Mouse (Mus musculus) kidney, embryonic 14.5 days (tissue): ENCODE measurements around the gene Ccdc117. TPM values are rescaled to one million over a fixed set of nuclear protein-coding genes. Genes with fewer than 3 reads are reported as not detected.

Experiments used
- ATAC-seq: fragments of 200-750 bp; cut with Nextera tagmentation; 2 replicates; pipeline ENCODE4 v1.8.0; 2017; ENCODE audit warnings: moderate number of reproducible peaks, mild to moderate bottlenecking, moderate TSS enrichment, moderate library complexity; ENCODE audit not compliant: low FRiP score, low TSS enrichment
- H3K27ac ChIP-seq: fragments of 300-500 bp; sonication (generic); 2 replicates; pipeline ENCODE4 v1.5.1; 2014; ENCODE audit warnings: low read depth, mild to moderate bottlenecking, low read length, moderate library complexity, mixed read lengths
- H3K27me3 ChIP-seq: fragments of 300-500 bp; sonication (generic); 2 replicates; pipeline ENCODE4 v1.6.1; 2014; ENCODE audit warnings: mild to moderate bottlenecking, low read length; ENCODE audit not compliant: control insufficient read depth, insufficient read depth
- H3K36me3 ChIP-seq: fragments of 300-500 bp; sonication (generic); 2 replicates; pipeline ENCODE4 v1.6.1; 2014; ENCODE audit warnings: low read length, mixed read lengths; ENCODE audit not compliant: control insufficient read depth, insufficient read depth
- H3K4me1 ChIP-seq: fragments of 300-500 bp; sonication (generic); 2 replicates; pipeline ENCODE4 v1.6.1; 2014; ENCODE audit warnings: low read length, mixed read lengths; ENCODE audit not compliant: control insufficient read depth, insufficient read depth
- H3K4me2 ChIP-seq: fragments of 300-500 bp; sonication (generic); replicated peaks from 2 replicates; pipeline ENCODE4 v1.6.1; 2014; ENCODE audit warnings: low read depth, mild to moderate bottlenecking, low read length
- H3K4me3 ChIP-seq: fragments of 300-500 bp; sonication (generic); 2 replicates; pipeline ENCODE4 v1.5.1; 2014; ENCODE audit warnings: mild to moderate bottlenecking, low read length
- H3K9ac ChIP-seq: fragments of 300-500 bp; sonication (generic); 2 replicates; pipeline ENCODE4 v1.6.1; 2014; ENCODE audit warnings: low read depth, mild to moderate bottlenecking, low read length, moderate library complexity
- H3K9me3 ChIP-seq: fragments of 300-500 bp; sonication (generic); 2 replicates; pipeline ENCODE4 v1.6.1; 2016; ENCODE audit warnings: low read length; ENCODE audit not compliant: control insufficient read depth
- WGBS: fragments of 180-500 bp; shearing (Covaris S2); extraction: QIAGEN DNeasy Blood & Tissue Kit; methylation state at CpG from one replicate; pipeline ENCODE4 v1.1.7; 2014; 5-methylcytosine and 5-hydroxymethylcytosine counted together
- polyA plus RNA-seq: library from polyadenylated mRNA; unstranded; fragments of >200 nt; fragmentation: Nextera tagmentation; extraction: Ambion mirVana; gene quantifications from 2 replicates; pipeline ENCODE4 v1.2.1, GENCODE M21; 2014

The Ccdc117 gene
- 11.1 and 21.3 TPM in 2 replicates for polyA plus RNA-seq

DNA sequence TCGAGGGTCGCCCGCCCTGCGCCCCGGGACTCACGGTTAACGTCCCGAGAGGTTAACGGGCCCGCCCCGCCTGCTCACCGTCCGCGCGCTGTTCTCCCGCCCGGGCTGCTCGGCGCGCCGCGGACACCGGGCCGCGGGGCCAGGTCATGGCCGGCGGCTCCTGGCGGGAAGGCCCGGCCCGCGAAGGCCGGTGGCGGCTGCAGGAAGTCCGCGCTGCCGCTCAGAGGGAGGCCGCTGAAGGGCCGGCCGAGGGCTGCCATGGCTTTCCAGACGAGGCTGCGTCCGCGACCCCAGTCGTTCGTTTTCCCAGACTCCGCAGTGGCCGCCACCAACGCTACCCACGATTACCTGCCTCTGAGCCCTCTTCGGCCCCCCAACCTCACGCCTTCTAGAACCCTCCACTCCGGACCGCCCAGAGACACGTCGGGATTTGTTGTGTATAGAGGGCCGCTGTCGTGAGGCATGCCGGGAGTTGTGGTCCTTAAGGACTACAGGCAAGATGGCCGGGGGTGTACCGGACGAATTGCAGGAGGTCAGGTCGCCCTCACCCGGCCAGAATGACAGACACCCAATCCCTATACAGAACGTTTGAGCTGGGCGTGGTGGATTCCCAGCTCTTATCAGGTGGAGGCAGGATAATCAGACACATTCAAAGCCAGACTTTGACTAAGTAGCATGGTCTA is at the start of gene Ccdc117:
Gene Ccdc117, minus strand, starts transcription at position 389 of the 683 bp plus-strand sequence.
- Histone ChIP-seq H3K9me3 (no peaks in the 10 kb centered on the region), H3K4me3 (peak within 1 kb of the TSS; percentile 89), H3K4me2 (peak within 1 kb of the TSS; percentile 81), H3K36me3 (peaks cover 9% of the 10 kb centered on the region; the same call in 1 of the 2 replicates), H3K27me3 (no peaks in the 10 kb centered on the region), H3K9ac (peak within 1 kb of the TSS; percentile 92), H3K27ac (peak within 1 kb of the TSS; percentile 84), H3K4me1 (peaks cover 9% of the 10 kb centered on the region)
- peak; percentile 99 for ATAC-seq
- WGBS: under 1% methylated on average over 60 of the region's 65 CpGs

DNA sequence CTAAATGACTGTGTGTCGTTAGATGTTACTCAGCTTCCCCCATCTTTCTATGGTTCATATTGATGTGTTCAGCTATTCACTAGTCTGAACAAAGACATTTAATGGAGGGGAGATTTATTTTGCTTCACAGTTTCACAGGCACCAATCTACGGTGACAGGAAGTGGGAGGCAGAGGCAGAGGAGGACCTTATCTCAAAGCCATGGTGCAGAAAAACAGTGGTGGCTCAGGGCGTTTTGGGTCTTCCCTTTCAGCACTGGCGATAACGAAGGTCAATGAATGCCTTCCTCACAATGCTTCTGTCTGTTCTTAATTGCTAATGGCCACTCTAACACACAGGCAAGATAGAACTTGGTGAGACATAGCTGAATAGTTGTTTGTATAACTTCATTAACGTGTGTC is 33.1 kb upstream of the Ccdc117 start:
- Histone ChIP-seq H3K36me3 (no peaks in the 10 kb centered on the region), H3K4me1 (no peaks in the 10 kb centered on the region), H3K9ac (no peak overlapping the region), H3K27me3 (no peaks in the 10 kb centered on the region), H3K4me2 (no peak overlapping the region), H3K9me3 (no peaks in the 10 kb centered on the region), H3K27ac (no peak overlapping the region), H3K4me3 (no peak overlapping the region)
- ATAC-seq: no peak
- WGBS: 54% methylated on average over 6 of the region's 6 CpGs

DNA sequence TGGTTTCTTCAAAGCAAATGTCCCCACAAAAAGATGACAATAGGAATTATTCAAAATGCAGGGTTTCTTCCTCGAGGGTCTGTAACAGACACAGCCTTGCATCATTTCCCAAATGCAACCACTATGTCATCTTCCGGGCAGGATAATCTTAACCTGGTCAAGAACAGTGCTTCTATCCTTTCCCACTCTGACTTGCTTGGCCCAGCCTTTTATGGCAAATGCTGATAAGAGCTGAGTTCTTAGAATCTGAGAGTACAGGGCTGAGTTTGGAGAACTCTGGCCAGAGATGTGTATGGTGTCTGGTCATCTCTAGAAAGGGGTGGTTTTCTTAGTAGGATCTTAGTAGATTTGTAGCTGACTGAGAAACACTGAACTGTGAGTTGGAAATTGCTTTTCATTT is 31.8 kb upstream of the Ccdc117 start:
- H3K4me3 ChIP-seq: no peak overlapping the region
- no peak for ATAC-seq
- WGBS: 84% methylated on average over 2 of the region's 2 CpGs

GRCm38 (mm10) chr11:5571856-5572255 is 29.9 kb upstream of the Ccdc117 start:
- Histone ChIP-seq H3K27me3 (no peaks in the 10 kb centered on the region), H3K9me3 (no peaks in the 10 kb centered on the region), H3K36me3 (no peaks in the 10 kb centered on the region), H3K9ac (no peak overlapping the region), H3K4me2 (no peak overlapping the region), H3K4me1 (no peaks in the 10 kb centered on the region), H3K4me3 (no peak overlapping the region), H3K27ac (no peak overlapping the region)
- ATAC-seq: no peak
- 98% methylated on average over 4 of the region's 4 CpGs for WGBS

More for the DNA sequence above, 31.8 kb upstream of the Ccdc117 start:
- Histone ChIP-seq H3K4me2 (no peak overlapping the region), H3K4me1 (no peaks in the 10 kb centered on the region), H3K27ac (no peak overlapping the region), H3K9me3 (no peaks in the 10 kb centered on the region), H3K9ac (no peak overlapping the region), H3K27me3 (no peaks in the 10 kb centered on the region), H3K36me3 (no peaks in the 10 kb centered on the region)

GRCm38 (mm10) chr11:5569474-5569873 is 27.5 kb upstream of the Ccdc117 start, which contains the start of gene Ankrd36:
TSS of gene Ankrd36 (plus strand) at chr11:5569684.
- no peak for ATAC-seq
- Histone ChIP-seq H3K27ac (no peak within 1 kb of the TSS), H3K9ac (no peak within 1 kb of the TSS; the same call in 1 of the 2 replicates), H3K4me2 (no peak within 1 kb of the TSS), H3K27me3 (no peaks in the 10 kb centered on the region), H3K36me3 (no peaks in the 10 kb centered on the region), H3K4me1 (no peaks in the 10 kb centered on the region), H3K4me3 (no peak within 1 kb of the TSS), H3K9me3 (no peaks in the 10 kb centered on the region)
- WGBS: 86% methylated on average over 12 of the region's 12 CpGs

GRCm38 (mm10) chr11:5568082-5568481 is 26.1 kb upstream of the Ccdc117 start:
- Histone ChIP-seq H3K4me3 (no peak overlapping the region), H3K27ac (no peak overlapping the region), H3K27me3 (no peaks in the 10 kb centered on the region), H3K9ac (no peak overlapping the region), H3K4me1 (no peaks in the 10 kb centered on the region), H3K4me2 (no peak overlapping the region), H3K36me3 (no peaks in the 10 kb centered on the region), H3K9me3 (no peaks in the 10 kb centered on the region)
- 91% methylated on average over 5 of the region's 5 CpGs for WGBS
- ATAC-seq: no peak

GRCm38 (mm10) chr11:5567654-5568053 is 25.7 kb upstream of the Ccdc117 start:
- H3K4me1 ChIP-seq: no peaks in the 10 kb centered on the region
- H3K4me2 ChIP-seq: no peak overlapping the region
- H3K9me3 ChIP-seq: no peaks in the 10 kb centered on the region
- H3K4me3 ChIP-seq: no peak overlapping the region
- no peaks in the 10 kb centered on the region for H3K27me3 ChIP-seq
- no peak for ATAC-seq
- no peaks in the 10 kb centered on the region for H3K36me3 ChIP-seq
- 94% methylated on average over 6 of the region's 6 CpGs for WGBS
- H3K9ac ChIP-seq: no peak overlapping the region
- H3K27ac ChIP-seq: no peak overlapping the region

- Histone ChIP-seq H3K4me3 (no peak overlapping the region), H3K9ac (no peak overlapping the region), H3K4me1 (no peaks in the 10 kb centered on the region), H3K27ac (no peak overlapping the region), H3K4me2 (no peak overlapping the region), H3K36me3 (no peaks in the 10 kb centered on the region), H3K9me3 (no peaks in the 10 kb centered on the region), H3K27me3 (no peaks in the 10 kb centered on the region)
- WGBS: 76% methylated on average over 2 of the region's 2 CpGs
- ATAC-seq: no peak
Observed at GRCm38 (mm10) chr11:5566506-5566905, 24.5 kb upstream of the Ccdc117 start.

DNA sequence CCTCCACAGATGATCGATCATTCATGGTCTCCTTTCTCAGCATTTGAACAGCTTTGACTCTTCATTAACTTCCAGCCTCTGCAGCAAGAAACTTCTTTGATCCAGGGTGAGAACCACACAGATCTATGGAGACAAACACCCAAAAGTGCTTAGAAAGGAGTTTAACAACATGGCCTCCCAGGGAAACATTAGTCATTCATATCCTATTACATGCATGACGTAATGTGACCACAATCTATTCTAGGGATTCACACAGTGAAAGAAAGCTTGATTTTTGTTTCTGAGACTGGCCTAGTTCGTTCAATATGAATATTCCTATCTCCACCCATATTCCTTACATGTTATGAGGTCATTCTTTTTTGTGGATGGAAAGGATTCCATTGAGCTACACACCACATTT is 23.6 kb upstream of the Ccdc117 start:
- Histone ChIP-seq H3K27ac (no peak overlapping the region), H3K9me3 (no peaks in the 10 kb centered on the region), H3K4me3 (no peak overlapping the region), H3K4me1 (no peaks in the 10 kb centered on the region), H3K36me3 (no peaks in the 10 kb centered on the region), H3K9ac (no peak overlapping the region), H3K27me3 (no peaks in the 10 kb centered on the region), H3K4me2 (no peak overlapping the region)
- ATAC-seq: no peak
- 86% methylated on average over 3 of the region's 3 CpGs for WGBS
